Mouse (Mus musculus): ENCODE measurements around the gene Zmiz1.

DNA sequence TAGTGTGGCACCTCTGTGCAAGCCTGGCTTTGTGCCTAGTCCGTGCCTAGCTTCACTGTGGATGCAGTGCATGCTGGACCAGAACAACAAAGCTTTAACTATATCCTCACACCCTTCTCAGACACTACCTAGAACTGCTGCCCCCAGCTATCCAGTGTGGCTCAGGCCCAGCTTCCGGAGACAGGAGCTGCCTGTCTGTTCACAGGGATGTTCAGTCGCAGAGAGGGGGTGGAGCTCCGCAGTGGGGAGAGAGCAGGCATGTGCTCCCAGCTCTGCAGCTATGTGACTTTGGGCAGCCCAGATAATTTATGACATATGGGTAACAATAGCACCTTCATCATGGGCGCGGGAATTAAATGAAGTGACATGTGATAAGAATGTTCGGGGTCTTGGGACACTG lies 52.0 kb downstream of the Zmiz1 start:
- no peak for TF ChIP-seq POLR2A (IDR thresholded peaks at IDR 0.05; ENCODE audit: borderline replicate concordance, low read depth, low read length)
- no peak for TF ChIP-seq CTCF (IDR thresholded peaks at IDR 0.05; ENCODE audit: low read depth, low read length)

Data from bone marrow macrophage, adult 2 months (primary cell).